Mouse (Mus musculus) C2C12 (cell line): ENCODE measurements around the gene Matn3.

Experiments used
- CTCF ChIP-seq: IDR thresholded peaks from one replicate; pipeline ENCODE4 v1.5.1; 2011; ENCODE audit not compliant: control insufficient read depth, insufficient read depth, insufficient read length
- MAX ChIP-seq: IDR thresholded peaks from one replicate; pipeline ENCODE4 v1.6.1; 2011; ENCODE audit warnings: mild to moderate bottlenecking, control low read depth

DNA sequence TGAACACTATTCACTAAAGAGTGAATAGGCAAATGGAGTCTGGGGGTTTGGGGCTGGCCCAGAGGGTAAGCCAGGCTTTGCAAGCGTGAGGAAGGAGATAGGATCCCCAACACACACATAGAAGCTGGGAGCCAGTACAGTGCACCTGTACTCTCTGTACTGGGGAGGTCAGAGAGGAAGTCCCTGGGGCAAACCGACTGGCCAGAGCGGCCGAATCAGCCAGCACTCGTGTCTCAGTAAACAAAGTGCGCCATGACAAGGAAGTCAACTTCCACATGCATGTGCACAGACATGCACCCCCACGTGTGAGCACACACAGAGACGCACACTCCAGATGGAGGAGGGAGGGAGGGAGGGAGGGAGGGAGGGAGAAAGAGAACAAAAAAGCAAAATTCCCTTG is 45.5 kb downstream of the Matn3 start:
- no peak for TF ChIP-seq CTCF
- no peak for TF ChIP-seq MAX
